Comparison of ENCODE assay signal across 8 mouse cellular contexts in the genomic region with DNA sequence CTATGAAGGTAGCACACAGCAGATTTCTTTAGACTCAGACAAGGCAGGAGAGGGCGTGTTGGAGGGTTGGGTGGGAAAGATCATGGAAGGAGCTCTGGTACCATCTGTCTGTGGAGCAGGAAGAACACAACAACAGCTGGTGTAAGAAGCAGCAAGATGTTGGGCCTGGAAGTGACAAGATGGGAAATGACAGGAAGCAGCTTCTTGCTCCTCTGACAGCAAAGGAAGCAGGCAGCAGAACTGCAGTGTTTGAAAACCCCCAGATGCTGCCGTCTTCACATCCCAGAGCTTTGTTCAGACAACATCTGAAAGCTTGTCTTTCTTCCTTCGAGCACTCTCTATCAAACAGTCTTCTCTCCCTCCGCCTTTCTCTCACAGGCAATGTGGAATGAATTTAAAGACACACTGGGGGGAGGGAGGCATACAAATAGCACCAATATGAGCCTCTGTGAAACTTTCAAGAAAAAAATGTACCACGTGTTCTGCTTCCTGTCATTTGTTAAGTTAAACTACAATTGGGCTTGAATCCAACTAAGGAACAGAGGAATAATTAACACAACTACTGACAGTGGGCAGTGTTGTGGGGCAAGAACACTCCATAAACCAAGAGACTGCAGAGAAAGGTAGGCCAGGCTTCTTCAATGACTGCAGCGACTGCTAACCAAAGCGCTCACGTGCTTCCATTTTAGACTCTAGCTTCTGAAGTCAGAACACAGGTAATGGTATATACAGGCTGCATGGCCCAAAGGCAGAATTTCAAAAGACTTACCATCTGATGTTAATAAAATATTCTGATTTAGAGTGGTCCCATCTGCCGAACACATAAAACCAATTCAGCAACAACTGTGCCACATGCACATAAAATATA.
DNase-seq lines count a peak whose midpoint lies in the region; ATAC-seq lines count a peak whose summit lies in the region.

No protein-coding gene starts in this region.

- no peaks in the 10 kb centered on the region for H3K9me3 ChIP-seq in forebrain, embryonic 15.5 days
- no peaks in the 10 kb centered on the region for H3K9me3 ChIP-seq in hindbrain, embryonic 15.5 days
- H3K9me3 ChIP-seq in neural tube, embryonic 15.5 days (replicated peaks), result no peaks in the 10 kb centered on the region

- H3K4me3 ChIP-seq in forebrain, embryonic 15.5 days, result no peak overlapping the region
- H3K4me3 ChIP-seq in hindbrain, embryonic 15.5 days, result no peak overlapping the region
- H3K4me3 ChIP-seq in neural tube, embryonic 15.5 days (replicated peaks), result no peak overlapping the region

- DNase-seq in heart, adult 18-20 months, result peak; percentile 15 to 23
- no peak for DNase-seq in heart, postnatal 25 days (ENCODE audit: low spot score)
- peak; percentile 23 to 51 for DNase-seq in left cerebral cortex, postnatal 10 days (ENCODE audit: extremely low spot score in 1 of 2, low spot score in 2 of 2)
- no peak for DNase-seq in urinary bladder, adult 2 months (ENCODE audit: low spot score)
- DNase-seq in adrenal gland, postnatal 25 days, result no peak

- ATAC-seq in forebrain, embryonic 15.5 days (replicated peaks), result peak; percentile 57; the same call in 1 of the 2 replicates
- ATAC-seq in hindbrain, embryonic 15.5 days (ENCODE audit: low FRiP score, low read depth), result 0 out of 2 replicates have a peak, but pooled peaks have one; percentile 54
- no peak; the same call in 1 of the 2 replicates for ATAC-seq in neural tube, embryonic 15.5 days (ENCODE audit: low FRiP score)

- H3K27me3 ChIP-seq in forebrain, embryonic 15.5 days, result no peaks in the 10 kb centered on the region
- H3K27me3 ChIP-seq in hindbrain, embryonic 15.5 days, result no peaks in the 10 kb centered on the region
- no peaks in the 10 kb centered on the region for H3K27me3 ChIP-seq in neural tube, embryonic 15.5 days (replicated peaks)

- no peak overlapping the region for H3K4me2 ChIP-seq in forebrain, embryonic 15.5 days (replicated peaks)
- no peak overlapping the region for H3K4me2 ChIP-seq in hindbrain, embryonic 15.5 days
- H3K4me2 ChIP-seq in neural tube, embryonic 15.5 days, result peak overlapping the region; percentile 2; the same call in 1 of the 2 replicates

- H3K36me3 ChIP-seq in forebrain, embryonic 15.5 days, result no peaks in the 10 kb centered on the region
- no peaks in the 10 kb centered on the region for H3K36me3 ChIP-seq in hindbrain, embryonic 15.5 days
- no peaks in the 10 kb centered on the region for H3K36me3 ChIP-seq in neural tube, embryonic 15.5 days

- H3K27ac ChIP-seq in forebrain, embryonic 15.5 days (replicated peaks), result peak overlapping the region; percentile 41
- H3K27ac ChIP-seq in hindbrain, embryonic 15.5 days (replicated peaks), result peak overlapping the region; percentile 36; the same call in 1 of the 2 replicates
- no peak overlapping the region for H3K27ac ChIP-seq in neural tube, embryonic 15.5 days (replicated peaks)

- intact Hi-C loops in heart, postnatal 25 days (cut with DNase I), result no loop called here
- intact Hi-C loops in left cerebral cortex, postnatal 10 days (cut with DNase I), result no loop called here

- WGBS in forebrain, embryonic 15.5 days, result 28% methylated on average over 9 of the region's 9 CpGs
- 32% methylated on average over 9 of the region's 9 CpGs for WGBS in hindbrain, embryonic 15.5 days
- 19% methylated on average over 9 of the region's 9 CpGs for WGBS in neural tube, embryonic 15.5 days

- H3K9ac ChIP-seq in forebrain, embryonic 15.5 days (replicated peaks), result no peak overlapping the region
- H3K9ac ChIP-seq in hindbrain, embryonic 15.5 days, result no peak overlapping the region
- 0 out of 2 replicates have a peak overlapping the region, but pooled peaks have one; percentile 14 for H3K9ac ChIP-seq in neural tube, embryonic 15.5 days (replicated peaks)

- peaks cover 28% of the 10 kb centered on the region for H3K4me1 ChIP-seq in forebrain, embryonic 15.5 days
- H3K4me1 ChIP-seq in hindbrain, embryonic 15.5 days (replicated peaks), result peaks cover 16% of the 10 kb centered on the region
- H3K4me1 ChIP-seq in neural tube, embryonic 15.5 days, result peaks cover 14% of the 10 kb centered on the region

Comparison
In these comparisons a context has a peak if more than half of its experiments do, and no peak if none do; other contexts are left out.
1. DNase-seq: peak in heart, adult 18-20 months (2 of 2) and left cerebral cortex, postnatal 10 days (2 of 2); none in heart, postnatal 25 days (single experiment), urinary bladder, adult 2 months (single experiment) and adrenal gland, postnatal 25 days (single experiment).